In the genomic region with DNA sequence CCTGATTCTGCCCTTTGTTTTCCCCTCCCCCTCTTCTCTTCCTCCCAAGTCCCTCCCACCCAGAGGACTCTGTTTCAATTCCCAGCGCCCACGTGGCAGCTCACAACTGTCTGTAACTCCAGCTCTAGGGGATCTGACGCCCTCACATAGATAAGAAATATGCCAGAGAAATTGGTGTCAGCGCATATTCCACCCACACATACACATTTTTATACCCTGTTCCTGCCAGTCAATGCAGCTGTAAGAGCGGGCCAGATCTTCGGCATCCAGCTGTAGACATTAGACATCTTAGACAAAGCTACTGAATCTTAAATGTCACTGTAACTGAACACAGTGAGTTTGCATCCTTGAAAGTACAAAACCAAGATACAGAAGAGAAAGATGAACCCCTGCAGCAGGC, we compare ENCODE assay signal across 24 mouse cellular contexts. TPM values are rescaled to one million over a fixed set of nuclear protein-coding genes. Genes with fewer than 3 reads are reported as not detected.
DNase-seq lines count a peak whose midpoint lies in the region; ATAC-seq and TF ChIP-seq lines count a peak whose summit lies in the region.
"Had no signal": no experiment of that assay in that cellular context is flagged by ENCODE, and none has a peak within 500 bp of the region (broad histone marks: within the 10 kb centered on the region; RNA-seq: fewer than 3 reads in every experiment).

No protein-coding gene starts in this region.

- 93% methylated on average over 6 of the region's 6 CpGs for WGBS in thymus, adult 2 months

- no peak for TF ChIP-seq CTCF in thymus, adult 2 months (IDR thresholded peaks at IDR 0.05; ENCODE audit: borderline replicate concordance, control insufficient read depth, extremely low read depth, insufficient read depth, low read length, poor library complexity)

- ATAC-seq in inflammation-experienced regulatory T-cells, adult 6 months: no peak
- ATAC-seq: activated CD4-positive, CD25-positive, alpha-beta regulatory T cell, adult 4 months; forebrain, embryonic 13.5 days; forebrain, embryonic 15.5 days; forebrain, postnatal 0 days; Patski had no signal

- H3K27ac ChIP-seq in thymus, adult 2 months (ENCODE audit: control insufficient read depth, insufficient read depth, low read length): no peak overlapping the region
- H3K27ac ChIP-seq: embryonic facial prominence, embryonic 10.5 days; embryonic facial prominence, embryonic 12.5 days; forebrain, embryonic 13.5 days; forebrain, embryonic 15.5 days had no signal

- no peaks in the 10 kb centered on the region for H3K4me1 ChIP-seq in thymus, adult 2 months (replicated peaks; ENCODE audit: control insufficient read depth, insufficient read depth, low read length)
- H3K4me1 ChIP-seq: embryonic facial prominence, embryonic 10.5 days; embryonic facial prominence, embryonic 12.5 days; forebrain, embryonic 13.5 days; forebrain, embryonic 15.5 days had no signal

- H3K36me3 ChIP-seq in thymus, adult 2 months (ENCODE audit: control insufficient read depth, insufficient read depth, low read length): no peaks in the 10 kb centered on the region
- H3K36me3 ChIP-seq: embryonic facial prominence, embryonic 10.5 days; embryonic facial prominence, embryonic 12.5 days; forebrain, embryonic 15.5 days; G1E had no signal

- TF ChIP-seq POLR2A in thymus, adult 2 months (IDR thresholded peaks at IDR 0.05; ENCODE audit: control insufficient read depth, extremely low read depth, insufficient read depth, low read length, poor library complexity): no peak

- no peak overlapping the region for H3K4me3 ChIP-seq in thymus, adult 2 months (ENCODE audit: control insufficient read depth, insufficient read depth, low read length)
- H3K4me3 ChIP-seq: embryonic facial prominence, embryonic 10.5 days; embryonic facial prominence, embryonic 12.5 days; forebrain, embryonic 13.5 days; forebrain, embryonic 15.5 days had no signal

- no peaks in the 10 kb centered on the region for H3K27me3 ChIP-seq in thymus, adult 2 months (ENCODE audit: control insufficient read depth, insufficient read depth, low read length)
- H3K27me3 ChIP-seq: embryonic facial prominence, embryonic 12.5 days; forebrain, embryonic 13.5 days; forebrain, embryonic 15.5 days had no signal

- peak; percentile 24 for DNase-seq in right cerebral cortex, adult 18-20 months
- DNase-seq in right cerebral cortex, adult 2 months (ENCODE audit: low spot score in 2 of 2): no peak
- DNase-seq in R1 (ENCODE audit: low read depth, low spot score): peak; percentile 51
- peak; percentile 55 for DNase-seq in brain, adult 2 months (ENCODE audit: low read depth, low spot score)
- no peak for DNase-seq in thymus, adult 2 months
- no peak for DNase-seq in right cerebral cortex, postnatal 25 days
- DNase-seq: adrenal gland, adult 8-10 months; adrenal gland, postnatal 14 days; adrenal gland, postnatal 36 days; cerebellum, adult 11 months; cerebellum, adult 18-20 months; cerebellum, adult 8-10 months; cerebellum, adult 9-11 months; cerebellum, postnatal 14 days; cerebellum, postnatal 36 days; forebrain, postnatal 0 days had no signal

RNA-seq across cellular contexts. Expression of gene Mapk1, which starts 23.3 kb away (rescaled TPM):
- 10 to 100 TPM; 30.0 to 37.9 (median 31.0) TPM for polyA plus RNA-seq in inflammation-experienced regulatory T-cells, adult 6 months (2017; shearing (Covaris generic))
- polyA plus RNA-seq in thymus, adult 2 months (2012; rRNA removed): 126 and 145 TPM in 2 replicates

Comparison
In these comparisons a context has a peak if more than half of its experiments do, and no peak if none do; other contexts are left out.
1. DNase-seq: peak in right cerebral cortex, adult 18-20 months (single experiment), R1 (single experiment) and brain, adult 2 months (single experiment); none in right cerebral cortex, adult 2 months (0 of 2), thymus, adult 2 months (single experiment) and right cerebral cortex, postnatal 25 days (single experiment).